Mouse (Mus musculus) cerebellum, adult 8-10 months (tissue): Measurements from ENCODE around the gene Desi1.
"Not testable (repeated sequence)": the region's sequence is repeated elsewhere in the genome, so short reads cannot be mapped to it uniquely, and the experiment has no call there.

Source experiments
- DNase-seq: peaks from one replicate; pipeline ENCODE4 v3.0.0; 2022

Gene Desi1

DNA sequence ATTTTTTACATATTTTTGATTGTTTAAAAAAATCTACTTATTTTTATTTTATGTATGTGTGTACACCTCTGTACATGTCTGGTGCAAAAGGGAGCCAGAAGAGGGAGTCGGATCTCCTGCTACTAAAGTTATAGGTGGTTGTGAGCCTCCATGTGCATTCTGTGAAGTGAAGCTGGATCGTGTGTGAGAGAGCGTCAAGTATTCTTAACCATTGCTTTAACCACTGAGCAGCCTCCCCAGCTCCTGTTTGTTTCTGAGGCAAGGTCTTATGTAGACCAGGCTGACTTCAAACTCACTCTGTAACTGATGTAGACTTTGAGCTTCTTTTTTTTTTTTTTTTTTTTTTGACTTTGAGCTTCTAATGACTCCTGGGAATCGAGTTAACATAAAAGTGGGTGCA is 16.2 kb downstream of the Desi1 start:
- no peak for DNase-seq

DNA sequence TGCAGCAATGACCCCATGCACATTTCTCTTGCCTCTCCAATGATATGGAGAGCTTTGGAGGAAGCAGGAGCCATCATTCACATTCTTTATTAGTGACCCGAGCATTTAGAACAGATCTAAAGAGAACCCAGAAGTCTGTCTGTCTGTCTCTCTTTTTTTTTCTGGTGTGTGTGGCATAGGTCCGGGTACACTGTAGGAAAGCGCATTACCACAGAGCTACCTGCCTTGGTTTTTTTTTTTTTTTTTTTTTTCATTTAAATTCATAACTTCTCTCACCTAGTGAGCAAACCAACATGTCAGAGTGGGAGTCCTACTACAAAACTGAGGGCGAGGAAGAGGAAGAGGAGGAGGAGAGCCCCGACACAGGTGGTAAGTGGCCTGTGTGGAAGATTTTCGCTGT is 16.8 kb downstream of the Desi1 start:
- no peak for DNase-seq

DNA sequence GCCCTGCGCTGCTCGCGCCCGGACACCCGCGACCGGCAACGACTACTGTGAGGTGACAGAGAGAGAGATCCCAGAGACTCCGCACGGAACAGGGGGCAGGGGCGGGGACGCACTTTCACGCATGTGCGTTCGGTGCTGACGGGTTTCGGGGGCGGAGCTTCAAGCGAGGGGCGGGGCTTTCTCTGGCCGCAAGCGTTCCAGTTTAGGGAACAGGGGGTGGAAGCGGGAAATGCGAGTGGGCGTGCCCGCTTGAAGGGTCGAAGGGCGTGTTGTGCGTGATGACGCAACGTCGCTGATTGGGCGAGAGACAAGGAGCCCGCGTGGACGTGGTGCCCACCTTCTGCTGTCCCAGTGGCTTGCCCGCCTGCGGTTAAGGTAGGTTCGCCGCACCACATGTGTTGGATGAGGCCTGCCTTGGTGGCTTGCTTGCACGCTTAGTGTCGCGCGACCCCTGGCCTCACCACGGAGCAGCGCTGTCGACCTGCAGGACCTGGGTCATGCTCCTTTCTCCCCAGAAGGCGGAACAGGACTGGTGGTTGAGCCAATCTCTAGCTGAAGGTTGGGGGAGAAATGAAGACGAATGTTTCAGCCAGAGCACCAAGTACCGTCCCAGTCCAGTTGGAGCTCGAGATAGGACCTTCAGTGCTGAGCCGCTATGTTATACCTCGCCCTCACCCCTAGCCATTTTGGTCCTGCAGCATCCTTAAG is 17.4 kb downstream of the Desi1 start:
- peak; percentile 100 for DNase-seq

DNA sequence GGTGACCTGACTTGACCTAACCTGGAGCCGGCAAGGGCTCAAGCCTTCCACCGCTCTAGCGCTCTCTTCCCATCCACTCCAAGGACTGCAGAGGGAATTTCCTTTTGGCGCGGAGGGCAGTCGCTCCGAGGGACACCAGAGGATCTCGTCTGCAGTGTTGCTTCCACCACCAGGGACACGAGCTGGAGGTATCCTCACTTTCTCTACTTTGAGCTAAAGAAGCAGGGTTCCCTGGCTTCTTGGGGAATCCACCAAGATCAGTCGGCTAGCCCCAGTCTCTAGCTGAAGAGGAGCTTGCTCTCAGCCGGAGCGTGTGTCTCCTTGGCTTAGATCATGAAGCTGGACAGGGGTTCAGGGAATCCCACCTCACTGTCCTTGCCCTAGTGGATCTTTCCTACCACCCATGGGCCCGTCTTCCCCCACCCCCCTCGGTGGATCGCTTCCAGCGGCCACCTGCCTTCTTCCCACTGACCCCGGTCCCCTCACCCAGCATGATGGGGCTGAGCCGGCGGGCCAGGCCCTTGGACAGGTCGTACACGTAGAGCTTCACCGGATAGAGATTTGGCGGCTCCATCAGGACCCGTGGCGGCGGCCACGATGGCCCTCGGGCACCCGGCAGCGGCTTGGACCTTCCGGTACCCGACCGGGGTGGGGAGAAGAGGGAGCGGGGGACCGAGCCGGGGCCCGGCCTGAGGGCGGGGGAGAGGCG is 18.1 kb downstream of the Desi1 start:
- DNase-seq, result peak; percentile 48

DNA sequence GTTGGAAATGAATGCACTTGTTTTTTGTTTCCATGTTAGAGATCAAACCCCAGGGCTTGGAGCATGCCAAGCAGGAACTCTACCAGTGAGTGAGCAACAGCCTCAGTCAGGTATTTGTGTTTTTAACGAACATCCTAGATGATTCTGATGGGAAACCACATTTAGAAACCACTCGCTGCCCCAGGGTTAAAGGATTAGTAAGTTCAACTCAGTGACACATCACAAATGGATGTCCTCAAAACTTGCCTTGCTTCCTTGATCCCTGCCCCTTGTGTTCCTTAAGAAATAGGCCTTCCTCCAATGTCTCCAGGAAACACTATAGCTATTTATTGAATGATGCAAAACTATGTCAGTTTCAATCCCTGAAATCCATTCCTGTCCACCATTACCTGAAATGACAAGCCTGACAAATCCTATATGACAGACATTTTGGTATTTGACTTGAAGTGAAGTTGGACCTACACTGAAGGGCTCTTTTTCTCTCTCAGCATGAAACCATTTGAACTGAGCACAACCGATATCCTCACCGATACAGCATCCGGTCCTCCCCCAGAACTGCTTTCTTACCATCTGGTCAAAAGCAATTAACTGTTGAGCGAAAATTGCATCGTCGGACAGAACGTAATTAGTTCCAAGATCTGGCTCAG is 18.8 kb downstream of the Desi1 start:
- no peak for DNase-seq

DNA sequence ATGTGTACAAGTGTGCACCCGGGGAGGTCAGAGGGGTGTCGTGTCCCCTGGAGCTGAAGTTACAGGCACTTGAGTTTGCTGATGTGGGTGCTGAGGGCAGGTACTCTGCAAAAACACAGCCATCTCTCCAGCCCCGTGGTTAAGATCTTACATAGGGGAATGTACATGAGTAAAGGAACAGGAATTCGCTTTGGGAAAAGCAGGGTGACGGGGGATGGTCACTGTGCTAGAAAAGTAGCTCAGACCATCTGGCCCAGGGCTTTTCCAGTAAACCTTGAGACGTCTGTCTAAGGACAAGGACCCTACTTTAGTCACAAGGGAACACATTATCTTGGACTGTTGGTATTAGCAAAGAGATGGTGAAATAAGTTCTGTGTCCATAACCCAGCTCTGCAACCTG is 21.7 kb downstream of the Desi1 start:
- DNase-seq, result no peak

DNA sequence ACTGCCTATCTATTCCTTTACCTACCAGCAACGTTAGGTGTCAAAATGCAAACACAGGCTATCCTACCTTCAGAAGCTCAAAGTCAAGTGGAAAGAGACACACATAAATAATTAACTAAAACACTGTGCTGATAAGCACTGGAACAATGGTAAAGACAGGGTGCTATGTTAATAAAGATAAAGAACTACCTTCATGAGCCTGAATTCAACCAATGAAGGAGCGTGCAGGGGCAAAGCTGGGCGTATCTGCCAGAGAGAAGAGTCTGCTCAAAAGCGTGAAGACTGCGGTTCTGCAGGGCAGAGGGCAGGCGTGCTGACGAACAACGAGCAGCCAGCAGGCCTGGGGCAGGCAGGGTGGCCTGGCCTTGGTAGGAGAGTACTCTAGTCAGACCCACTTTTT is 29.4 kb downstream of the Desi1 start:
- DNase-seq, result no peak

DNA sequence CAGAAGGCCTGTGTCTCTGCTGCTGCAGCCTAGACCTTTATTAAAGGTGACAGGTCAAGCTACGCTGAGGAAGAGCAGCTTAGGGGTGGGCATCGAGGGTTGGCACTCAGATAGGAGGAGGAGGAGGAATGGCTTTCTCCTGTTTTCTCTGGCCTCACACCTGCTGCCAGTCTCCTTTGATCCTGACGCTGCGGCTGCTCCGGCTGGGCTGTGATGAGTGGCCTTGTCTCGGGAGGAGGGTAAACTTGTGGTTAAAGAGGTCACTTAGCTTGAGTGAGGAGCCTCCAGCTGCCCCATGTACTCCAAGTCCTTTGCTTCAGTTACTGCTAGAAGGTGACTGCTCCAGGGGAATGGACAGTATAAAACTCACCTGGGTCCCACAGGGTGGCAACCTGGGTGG is 39.7 kb downstream of the Desi1 start:
- no peak for DNase-seq

DNA sequence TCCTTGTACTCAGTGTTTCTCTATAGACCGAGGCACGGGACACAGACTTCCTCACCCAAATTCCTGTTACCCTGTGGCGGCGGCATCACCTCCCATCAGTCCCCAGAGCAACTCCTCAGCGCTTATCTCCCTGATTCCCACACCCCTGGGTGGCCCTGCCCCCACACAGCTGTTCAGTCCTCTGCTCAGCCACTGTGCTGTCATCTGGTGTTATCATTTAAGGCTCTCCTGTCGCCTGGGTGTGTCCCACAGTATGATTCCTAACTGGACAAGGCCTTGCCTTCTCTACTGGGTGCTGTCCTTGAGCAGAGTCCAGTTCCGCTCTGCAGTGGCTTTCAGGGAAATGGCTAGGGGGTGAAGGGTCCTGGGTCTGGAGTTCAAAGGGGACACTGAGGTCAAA is 43.1 kb downstream of the Desi1 start:
- DNase-seq, result no peak

DNA sequence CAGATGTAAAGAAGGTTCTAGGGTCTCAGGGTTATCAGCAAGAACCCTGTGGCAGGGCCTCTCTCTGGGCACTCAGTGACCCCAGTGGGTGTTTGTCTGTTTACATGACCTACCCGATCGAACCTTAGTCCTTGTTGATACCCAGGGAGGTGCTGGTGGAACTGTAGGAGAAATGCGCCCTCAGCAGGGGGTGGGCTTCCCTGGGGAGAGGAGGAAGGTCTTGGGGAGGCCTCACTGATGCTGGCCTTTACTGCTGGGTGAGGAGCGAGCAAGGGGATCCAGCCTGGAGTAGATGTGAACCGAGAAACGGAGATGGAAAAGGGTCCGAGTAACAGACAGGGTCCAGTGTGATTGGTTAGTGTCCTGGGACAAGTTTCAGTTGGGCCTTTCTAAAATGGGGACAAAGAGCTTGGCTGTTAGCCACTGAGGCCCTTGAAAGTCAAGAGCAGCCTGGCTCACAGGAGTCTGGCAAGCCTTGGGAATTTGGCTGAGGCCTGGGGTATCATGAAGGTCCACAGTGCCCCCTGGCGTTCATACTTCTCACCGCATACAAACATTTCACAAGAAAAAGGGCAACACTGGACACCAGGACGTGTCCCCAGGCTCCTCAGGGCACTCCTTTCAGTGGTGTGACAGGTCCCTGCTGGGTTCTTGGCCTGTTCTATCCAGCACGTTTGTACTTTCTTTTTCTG is 44.1 kb downstream of the Desi1 start:
- peak; percentile 91 for DNase-seq

DNA sequence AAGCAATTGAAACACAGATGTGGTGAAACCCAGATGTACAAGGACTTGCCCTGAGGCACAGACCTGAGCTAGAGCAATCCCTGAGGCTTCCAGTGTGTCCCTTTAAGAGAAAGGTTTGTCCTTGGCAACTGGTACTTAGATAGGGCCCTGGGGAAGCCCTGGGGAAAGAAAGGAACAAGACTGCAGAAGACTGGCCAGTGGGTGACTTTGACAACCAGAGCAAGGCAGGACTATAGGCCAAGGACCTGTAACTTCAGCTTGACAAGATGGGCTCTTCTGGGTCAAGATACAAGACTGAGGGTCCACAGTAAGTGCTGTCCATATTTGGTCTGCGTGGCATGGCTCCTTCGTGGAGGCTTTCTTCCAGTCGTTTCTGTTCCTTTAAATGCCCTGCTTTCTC is 46.0 kb downstream of the Desi1 start, which contains the start of gene Xrcc6:
Xrcc6 (plus strand) TSS at position 190 of the 400 bp plus-strand sequence.
- DNase-seq, result no peak

DNA sequence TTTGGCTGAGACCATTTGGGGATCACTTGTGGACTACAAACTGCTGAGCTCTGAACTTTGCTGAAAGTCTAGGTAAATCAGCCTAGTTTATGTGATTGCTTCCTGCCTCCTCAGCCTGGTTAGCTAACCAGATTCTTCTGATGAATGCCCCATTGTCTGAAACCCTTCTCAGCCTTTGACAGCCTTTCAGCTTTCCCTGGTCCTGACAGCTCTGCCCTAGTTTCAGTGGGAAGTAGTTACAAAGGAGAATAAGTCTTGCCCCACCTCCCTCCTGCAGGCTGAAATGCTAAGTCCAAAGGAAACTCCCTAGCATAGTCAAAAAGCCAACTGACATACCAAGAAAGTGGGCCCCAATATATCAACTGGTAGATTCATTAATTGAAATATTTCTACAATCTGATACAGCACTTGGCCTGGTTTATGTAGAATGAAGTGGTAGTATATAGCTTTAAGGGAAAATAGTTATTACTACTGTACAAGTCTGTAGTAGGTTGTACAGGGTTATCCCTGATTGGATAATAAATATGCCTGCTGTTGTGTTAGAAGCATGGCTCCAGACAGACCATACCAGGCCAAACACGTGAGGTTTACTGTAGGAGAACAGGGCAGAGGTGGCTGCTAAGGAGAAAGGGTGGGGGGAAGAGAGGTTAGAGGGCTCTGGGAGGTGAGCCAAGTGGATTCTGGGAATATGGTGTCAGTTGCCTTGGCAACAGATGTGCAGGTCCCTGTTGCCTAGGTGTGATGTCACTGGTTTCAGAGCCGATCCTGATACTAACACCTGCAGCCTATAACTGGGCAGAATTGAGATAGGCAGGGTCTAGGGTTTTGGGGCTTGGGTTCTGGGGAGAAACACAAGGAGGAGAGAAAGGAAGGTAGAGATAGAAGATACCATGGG is 48.1 kb downstream of the Desi1 start:
- no peak for DNase-seq

DNA sequence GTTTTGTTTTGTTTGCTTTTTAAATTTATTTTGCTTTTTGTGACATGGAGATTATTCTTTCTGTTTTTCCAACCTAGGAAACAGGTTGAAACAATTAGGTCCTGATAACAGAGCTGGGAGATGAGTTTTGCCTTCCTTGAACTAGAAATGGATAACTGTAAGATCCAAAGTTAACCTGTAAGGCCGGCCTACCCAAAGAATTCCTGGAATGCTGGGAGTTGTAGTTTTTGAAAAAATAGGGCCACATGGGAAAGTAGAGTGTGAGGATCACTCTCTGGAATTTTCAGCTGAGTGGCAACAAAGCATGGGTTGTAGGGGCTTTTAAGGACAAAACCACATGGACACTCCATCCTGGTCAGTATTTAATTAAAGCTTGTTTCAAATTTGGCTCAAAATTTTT is 51.5 kb downstream of the Desi1 start:
- DNase-seq, result no peak

DNA sequence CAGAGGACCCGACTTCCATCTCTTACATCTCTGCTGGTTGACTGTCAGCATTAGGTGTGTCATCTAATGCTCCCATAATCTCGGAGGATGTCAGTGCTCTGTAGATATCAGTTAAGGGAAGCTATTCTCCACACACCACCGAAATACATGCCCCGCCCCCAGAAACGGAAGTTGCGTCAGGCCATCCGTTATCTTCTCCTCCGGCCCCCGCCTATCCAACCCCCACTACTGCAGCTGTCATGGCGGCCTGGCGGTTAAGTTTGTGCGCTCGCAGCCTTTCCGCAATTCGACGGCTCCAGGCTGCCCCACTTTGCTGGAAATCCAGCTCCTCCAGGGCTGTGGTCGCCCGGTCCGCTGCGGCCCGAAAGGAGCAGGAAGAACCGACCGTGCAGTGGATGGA is 53.3 kb downstream of the Desi1 start, which contains the start of gene 1700029P11Rik:
1700029P11Rik (plus strand) TSS at position 220 of the 400 bp plus-strand sequence.
- DNase-seq, result no peak

DNA sequence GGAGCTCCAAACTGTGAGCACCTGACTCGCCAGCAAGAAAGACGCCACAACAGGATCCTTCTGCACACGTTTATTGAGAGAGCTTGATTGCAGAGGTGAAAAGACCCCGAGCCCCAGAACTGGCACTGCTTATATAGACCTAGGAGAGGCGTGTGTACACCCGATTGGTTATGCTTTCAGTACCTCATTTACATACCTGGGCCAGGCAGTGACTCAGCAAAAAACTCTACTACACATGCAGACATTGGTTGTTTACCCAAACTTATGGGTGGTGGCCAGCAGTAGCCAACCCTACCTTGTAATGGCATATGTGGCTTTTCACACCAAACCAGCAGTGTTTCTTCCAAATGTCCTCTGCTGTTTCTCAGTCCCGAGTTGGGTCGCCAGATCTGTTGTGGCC is 58.5 kb downstream of the Desi1 start:
- DNase-seq, result not testable (repeated sequence)

DNA sequence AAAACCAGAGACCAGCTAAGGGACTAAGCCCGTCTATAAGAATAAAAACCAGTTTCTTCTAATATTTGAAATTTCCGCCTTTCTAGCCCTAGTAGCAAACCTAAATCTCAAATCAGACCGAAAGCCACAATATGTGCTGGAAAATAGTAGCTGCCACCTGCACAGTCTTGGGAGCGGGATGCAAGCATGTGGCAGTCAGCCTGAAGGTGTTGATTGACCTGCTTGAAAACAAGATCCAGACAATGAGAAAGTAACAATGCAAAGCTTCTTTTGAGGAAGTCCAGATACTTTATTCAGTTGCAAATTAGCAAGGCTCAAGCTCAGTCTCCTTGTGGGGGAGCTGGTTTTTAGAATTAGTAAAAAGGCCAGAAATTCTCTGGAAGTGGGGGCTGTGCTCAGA is 63.2 kb downstream of the Desi1 start:
- not testable (repeated sequence) for DNase-seq

DNA sequence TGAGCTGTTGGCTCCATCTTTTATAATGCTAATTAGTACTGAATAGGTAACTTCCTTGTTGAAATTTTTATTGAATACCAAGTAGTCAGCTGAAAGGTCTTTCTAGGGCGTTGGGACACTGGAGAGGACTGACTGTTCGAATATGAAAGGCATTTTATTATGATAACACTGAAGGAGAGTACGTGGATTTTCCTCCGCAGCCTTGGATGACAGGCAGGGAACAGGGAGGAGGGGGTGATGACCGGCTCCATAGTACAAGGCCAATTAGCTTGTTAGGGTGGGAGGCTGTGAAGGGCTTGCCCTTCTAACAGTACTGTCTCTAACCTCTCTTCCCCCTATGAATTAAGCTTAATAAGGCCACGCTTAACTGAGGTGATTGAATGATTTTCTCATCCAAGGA is 64.0 kb downstream of the Desi1 start:
- not testable (repeated sequence) for DNase-seq

DNA sequence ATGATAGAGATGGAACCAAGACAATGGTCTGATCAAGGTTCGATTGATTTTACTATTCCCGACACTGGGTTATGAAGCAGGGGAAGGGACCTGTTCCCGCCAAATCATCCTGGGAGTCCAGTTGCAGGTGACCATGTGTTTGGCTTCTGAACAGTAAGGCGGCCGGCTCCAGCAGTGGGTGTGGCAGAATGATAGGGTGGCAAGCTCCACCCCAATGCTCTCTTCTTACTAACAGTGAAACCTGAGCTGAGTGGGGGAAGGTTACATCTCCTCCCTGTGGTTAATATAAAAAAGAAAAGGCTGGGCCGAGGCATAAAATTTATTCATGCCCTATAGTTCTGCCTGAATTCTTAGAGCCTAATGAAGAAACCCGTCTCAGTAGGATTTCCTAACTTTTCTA is 64.5 kb downstream of the Desi1 start:
- DNase-seq, result no peak

DNA sequence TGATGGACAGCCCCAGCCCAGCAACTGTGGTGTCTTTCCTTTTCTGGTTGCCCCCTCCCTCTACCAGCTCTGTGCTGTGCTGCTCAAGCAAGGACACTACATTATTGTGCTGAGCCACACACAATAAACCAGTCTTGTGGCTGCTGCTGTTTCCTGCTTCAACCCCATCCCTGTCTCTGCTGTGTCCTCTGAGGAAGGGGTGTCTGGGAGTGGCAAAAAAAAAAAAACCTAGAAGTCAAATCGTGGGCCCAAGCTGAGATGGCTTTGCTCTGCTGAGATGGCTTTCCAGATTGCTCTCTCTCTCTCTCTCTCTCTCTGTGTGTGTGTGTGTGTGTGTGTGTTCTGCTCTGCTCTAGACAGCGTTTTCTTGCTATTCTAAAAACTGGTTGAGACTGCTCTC is 65.2 kb downstream of the Desi1 start:
- DNase-seq, result no peak

DNA sequence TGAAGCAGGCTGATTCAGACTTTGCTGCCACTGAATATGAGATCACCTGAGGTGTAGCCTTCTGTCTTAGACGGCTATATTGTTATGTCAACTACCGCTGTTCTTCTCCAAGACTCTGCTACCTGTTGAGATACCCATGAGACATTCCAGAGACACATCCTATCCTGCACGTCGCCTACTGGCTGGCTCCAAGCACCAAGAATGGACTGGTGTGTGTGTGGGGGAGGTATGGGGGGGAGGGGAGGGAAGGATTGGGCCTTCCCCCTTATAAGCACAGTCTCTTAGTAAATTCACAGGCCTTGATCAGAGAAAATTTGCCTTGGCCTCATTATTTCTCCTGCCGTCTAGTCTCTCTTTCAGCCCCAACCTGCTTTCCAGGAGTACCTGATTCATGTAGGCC is 65.8 kb downstream of the Desi1 start:
- no peak for DNase-seq

DNA sequence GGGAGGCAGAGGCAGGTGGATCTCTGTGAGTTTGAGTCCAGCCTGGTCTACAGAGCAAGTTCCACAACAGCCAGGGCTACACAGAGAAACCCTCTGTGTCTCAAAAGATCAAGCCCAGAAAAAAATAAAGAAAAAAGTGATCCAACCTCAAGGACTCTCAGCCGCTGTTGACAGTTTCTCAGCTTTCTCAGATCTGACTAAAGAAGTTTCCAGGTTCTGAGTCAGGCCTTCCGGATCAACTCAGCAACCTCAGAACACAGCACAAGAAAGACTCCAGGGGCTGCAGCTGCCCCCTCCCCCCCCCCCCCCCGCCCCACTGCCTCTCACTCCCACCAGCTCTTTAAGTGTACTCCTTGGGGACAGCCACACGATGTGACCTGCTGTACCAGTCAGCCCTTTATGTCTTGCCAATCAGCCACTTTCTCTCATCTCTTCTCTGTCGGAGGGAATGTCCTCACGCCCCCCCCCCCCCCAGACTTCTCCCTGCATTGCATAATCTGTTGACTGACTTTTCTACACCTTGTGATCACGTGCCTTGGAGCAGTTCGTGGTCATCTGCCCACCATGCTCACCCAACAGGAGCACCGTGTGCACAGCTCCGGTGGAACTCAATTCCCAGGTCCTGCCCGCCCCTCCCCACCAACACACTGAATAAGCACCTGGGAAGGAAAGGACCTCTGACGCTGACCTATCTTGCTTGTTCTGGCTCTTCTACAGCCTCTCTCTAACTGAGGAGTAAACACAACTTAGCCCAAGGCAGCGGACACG is 67.4 kb downstream of the Desi1 start:
- no peak for DNase-seq
